Mouse (Mus musculus) gastrocnemius, postnatal 4 days (tissue): ENCODE measurements at regions not wholly inside any gene's neighbourhood (a gene's known extent, or its start where the extent isn't known, plus 50 kb on each side); places are given as distances from the start of the nearest gene placed in this dataset.
"Not testable (repeated sequence)": the region's sequence is repeated elsewhere in the genome, so short reads cannot be mapped to it uniquely, and the experiment has no call there.

Experiments
- DNase-seq, 2 experiments: peaks; one replicate each; pipeline ENCODE4 v3.0.0; 2021 to 2022; ENCODE audit warnings: low spot score in 2 of 2, mixed read lengths in 2 of 2

GRCm38 (mm10) chr4:64432097-64432496 is 385.3 kb upstream of the Tnc start:
- no peak for DNase-seq

GRCm38 (mm10) chr4:64437744-64438594 is 391.2 kb upstream of the Tnc start:
- peak in 1 of 2 experiments; percentile 8 for DNase-seq

- no peak for DNase-seq
Observed at GRCm38 (mm10) chr4:64451442-64451841, 404.6 kb upstream of the Tnc start.

- no peak for DNase-seq
Observed at GRCm38 (mm10) chr4:64451946-64452345, 405.1 kb upstream of the Tnc start.

GRCm38 (mm10) chr4:64492260-64492962 is 445.6 kb upstream of the Tnc start:
- no peak for DNase-seq

- not testable (repeated sequence) for DNase-seq
Observed at GRCm38 (mm10) chr4:64497759-64498158, 450.9 kb upstream of the Tnc start.

GRCm38 (mm10) chr4:64500635-64501395 is 454.0 kb upstream of the Tnc start:
- no peak for DNase-seq

GRCm38 (mm10) chr4:64521883-64522282 is 475.1 kb upstream of the Tnc start:
- no peak for DNase-seq

- DNase-seq, result no peak
Observed at GRCm38 (mm10) chr4:64527724-64528332, 481.0 kb upstream of the Tnc start.

- DNase-seq, result peak in 1 of 2 experiments; percentile 13
Observed at GRCm38 (mm10) chr4:64530585-64530984, 483.8 kb upstream of the Tnc start.

- DNase-seq, result peak in 1 of 2 experiments; percentile 12
Observed at GRCm38 (mm10) chr4:64533019-64533418, 486.2 kb upstream of the Tnc start.

GRCm38 (mm10) chr4:64535554-64536253 is 488.9 kb upstream of the Tnc start:
- DNase-seq, result no peak

GRCm38 (mm10) chr4:64538009-64538408 is 491.2 kb upstream of the Tnc start:
- no peak for DNase-seq

GRCm38 (mm10) chr4:64544576-64545185 is 497.9 kb upstream of the Tnc start:
- DNase-seq, result no peak

GRCm38 (mm10) chr4:64546386-64546785 is 499.6 kb upstream of the Tnc start:
- DNase-seq, result no peak

- DNase-seq, result no peak
Observed at GRCm38 (mm10) chr4:64562511-64562910, 515.7 kb upstream of the Tnc start.

- DNase-seq, result no peak
Observed at GRCm38 (mm10) chr4:64563996-64564395, 517.2 kb upstream of the Tnc start.

- DNase-seq, result no peak
Observed at GRCm38 (mm10) chr4:64570666-64571065, 523.9 kb upstream of the Tnc start.

- no peak for DNase-seq
Observed at GRCm38 (mm10) chr4:64575901-64576300, 529.1 kb upstream of the Tnc start.

- DNase-seq, result peak in 1 of 2 experiments; percentile 8
Observed at GRCm38 (mm10) chr4:64595014-64595599, 528.9 kb upstream of the Pappa start.
